Mouse (Mus musculus) kidney, embryonic 14.5 days (tissue): ENCODE measurements around the gene Zmiz1. TPM values are rescaled to one million over a fixed set of nuclear protein-coding genes. Genes with fewer than 3 reads are reported as not detected.

ENCODE experiments used
- ATAC-seq: fragments of 200-750 bp; cut with Nextera tagmentation; 2 replicates; pipeline ENCODE4 v1.8.0; 2017; ENCODE audit warnings: moderate number of reproducible peaks, mild to moderate bottlenecking, moderate TSS enrichment, moderate library complexity; ENCODE audit not compliant: low FRiP score, low TSS enrichment
- H3K27ac ChIP-seq: fragments of 300-500 bp; sonication (generic); 2 replicates; pipeline ENCODE4 v1.5.1; 2014; ENCODE audit warnings: low read depth, mild to moderate bottlenecking, low read length, moderate library complexity, mixed read lengths
- H3K27me3 ChIP-seq: fragments of 300-500 bp; sonication (generic); 2 replicates; pipeline ENCODE4 v1.6.1; 2014; ENCODE audit warnings: mild to moderate bottlenecking, low read length; ENCODE audit not compliant: control insufficient read depth, insufficient read depth
- H3K36me3 ChIP-seq: fragments of 300-500 bp; sonication (generic); 2 replicates; pipeline ENCODE4 v1.6.1; 2014; ENCODE audit warnings: low read length, mixed read lengths; ENCODE audit not compliant: control insufficient read depth, insufficient read depth
- H3K4me1 ChIP-seq: fragments of 300-500 bp; sonication (generic); 2 replicates; pipeline ENCODE4 v1.6.1; 2014; ENCODE audit warnings: low read length, mixed read lengths; ENCODE audit not compliant: control insufficient read depth, insufficient read depth
- H3K4me2 ChIP-seq: fragments of 300-500 bp; sonication (generic); replicated peaks from 2 replicates; pipeline ENCODE4 v1.6.1; 2014; ENCODE audit warnings: low read depth, mild to moderate bottlenecking, low read length
- H3K4me3 ChIP-seq: fragments of 300-500 bp; sonication (generic); 2 replicates; pipeline ENCODE4 v1.5.1; 2014; ENCODE audit warnings: mild to moderate bottlenecking, low read length
- H3K9ac ChIP-seq: fragments of 300-500 bp; sonication (generic); 2 replicates; pipeline ENCODE4 v1.6.1; 2014; ENCODE audit warnings: low read depth, mild to moderate bottlenecking, low read length, moderate library complexity
- H3K9me3 ChIP-seq: fragments of 300-500 bp; sonication (generic); 2 replicates; pipeline ENCODE4 v1.6.1; 2016; ENCODE audit warnings: low read length; ENCODE audit not compliant: control insufficient read depth
- WGBS: fragments of 180-500 bp; shearing (Covaris S2); extraction: QIAGEN DNeasy Blood & Tissue Kit; methylation state at CpG from one replicate; pipeline ENCODE4 v1.1.7; 2014; 5-methylcytosine and 5-hydroxymethylcytosine counted together
- polyA plus RNA-seq: library from polyadenylated mRNA; unstranded; fragments of >200 nt; fragmentation: Nextera tagmentation; extraction: Ambion mirVana; gene quantifications from 2 replicates; pipeline ENCODE4 v1.2.1, GENCODE M21; 2014

Zmiz1 gene
- polyA plus RNA-seq, 1 experiment from 2014 or later: 57.3 TPM

- H3K36me3 ChIP-seq: peaks cover 27% of the 10 kb centered on the region
- no peak overlapping the region for H3K4me2 ChIP-seq
- no peak for ATAC-seq
- 89% methylated on average over 2 of the region's 2 CpGs for WGBS
- no peak overlapping the region for H3K9ac ChIP-seq
- no peaks in the 10 kb centered on the region for H3K27me3 ChIP-seq
- H3K27ac ChIP-seq: no peak overlapping the region
- H3K4me3 ChIP-seq: no peak overlapping the region
- peaks cover 44% of the 10 kb centered on the region for H3K4me1 ChIP-seq
- no peaks in the 10 kb centered on the region for H3K9me3 ChIP-seq
Observed at GRCm38 (mm10) chr14:25602018-25602417, 143.0 kb downstream of the Zmiz1 start.

GRCm38 (mm10) chr14:25604395-25605142, 145.6 kb downstream of the Zmiz1 start:
- Histone ChIP-seq H3K4me3 (no peak overlapping the region), H3K27ac (peak overlapping the region; percentile 3; the same call in 1 of the 2 replicates), H3K4me2 (no peak overlapping the region), H3K9me3 (no peaks in the 10 kb centered on the region), H3K27me3 (no peaks in the 10 kb centered on the region), H3K4me1 (peaks cover 56% of the 10 kb centered on the region), H3K9ac (no peak overlapping the region), H3K36me3 (peaks cover 7% of the 10 kb centered on the region; the same call in 1 of the 2 replicates)
- WGBS: 22% methylated on average over 16 of the region's 18 CpGs
- no peak for ATAC-seq

GRCm38 (mm10) chr14:25606372-25607140, 147.6 kb downstream of the Zmiz1 start:
- WGBS: 1% methylated on average over 31 of the region's 31 CpGs
- Histone ChIP-seq H3K4me1 (peaks cover 70% of the 10 kb centered on the region), H3K9ac (peak overlapping the region; percentile 91), H3K27ac (peak overlapping the region; percentile 96), H3K36me3 (no peaks in the 10 kb centered on the region), H3K4me3 (peak overlapping the region; percentile 81), H3K4me2 (peak overlapping the region; percentile 98), H3K27me3 (no peaks in the 10 kb centered on the region), H3K9me3 (no peaks in the 10 kb centered on the region)
- peak; percentile 56 for ATAC-seq

GRCm38 (mm10) chr14:25607141-25607967, 148.4 kb downstream of the Zmiz1 start:
- ATAC-seq: peak; percentile 54
- H3K4me2 ChIP-seq: peak overlapping the region; percentile 98
- WGBS: under 1% methylated on average over 85 of the region's 103 CpGs

GRCm38 (mm10) chr14:25607968-25608491, 149.0 kb downstream of the Zmiz1 start:
- Histone ChIP-seq H3K27ac (peak overlapping the region; percentile 96), H3K36me3 (no peaks in the 10 kb centered on the region), H3K27me3 (no peaks in the 10 kb centered on the region), H3K4me2 (peak overlapping the region; percentile 98), H3K9me3 (no peaks in the 10 kb centered on the region), H3K9ac (peak overlapping the region; percentile 91), H3K4me1 (peaks cover 77% of the 10 kb centered on the region), H3K4me3 (peak overlapping the region; percentile 81)
- under 1% methylated on average over 31 of the region's 53 CpGs for WGBS
- peak; percentile 63 for ATAC-seq

More at GRCm38 (mm10) chr14:25607141-25607967, 148.4 kb downstream of the Zmiz1 start:
- Histone ChIP-seq H3K36me3 (no peaks in the 10 kb centered on the region), H3K9me3 (no peaks in the 10 kb centered on the region), H3K4me3 (peak overlapping the region; percentile 81), H3K4me1 (peaks cover 77% of the 10 kb centered on the region), H3K27ac (peak overlapping the region; percentile 96), H3K9ac (peak overlapping the region; percentile 91), H3K27me3 (no peaks in the 10 kb centered on the region)

- H3K4me1 ChIP-seq: peaks cover 72% of the 10 kb centered on the region
- peak overlapping the region; percentile 91 for H3K9ac ChIP-seq
- WGBS: 12% methylated on average over 4 of the region's 4 CpGs
- no peaks in the 10 kb centered on the region for H3K9me3 ChIP-seq
- H3K4me3 ChIP-seq: peak overlapping the region; percentile 81
- H3K27ac ChIP-seq: peak overlapping the region; percentile 96
- H3K4me2 ChIP-seq: peak overlapping the region; percentile 98
- H3K27me3 ChIP-seq: no peaks in the 10 kb centered on the region
- ATAC-seq: no peak
- H3K36me3 ChIP-seq: no peaks in the 10 kb centered on the region
Observed at GRCm38 (mm10) chr14:25608618-25609017, 149.6 kb downstream of the Zmiz1 start.

GRCm38 (mm10) chr14:25609355-25609754, 150.4 kb downstream of the Zmiz1 start:
- Histone ChIP-seq H3K36me3 (no peaks in the 10 kb centered on the region), H3K4me3 (no peak overlapping the region; the same call in 1 of the 2 replicates), H3K9me3 (no peaks in the 10 kb centered on the region), H3K27ac (peak overlapping the region; percentile 51; the same call in 1 of the 2 replicates), H3K27me3 (no peaks in the 10 kb centered on the region), H3K4me2 (peak overlapping the region; percentile 15; the same call in 1 of the 2 replicates), H3K4me1 (peaks cover 65% of the 10 kb centered on the region), H3K9ac (no peak overlapping the region)
- WGBS: 67% methylated on average over 7 of the region's 7 CpGs
- no peak for ATAC-seq

GRCm38 (mm10) chr14:25610396-25611158, 151.6 kb downstream of the Zmiz1 start:
- WGBS: 48% methylated on average over 14 of the region's 14 CpGs
- Histone ChIP-seq H3K36me3 (no peaks in the 10 kb centered on the region), H3K27me3 (no peaks in the 10 kb centered on the region), H3K4me1 (peaks cover 62% of the 10 kb centered on the region), H3K4me3 (no peak overlapping the region), H3K4me2 (peak overlapping the region; percentile 12; the same call in 1 of the 2 replicates), H3K9me3 (no peaks in the 10 kb centered on the region), H3K9ac (0 out of 2 replicates have a peak overlapping the region, but pooled peaks have one; percentile 20), H3K27ac (peak overlapping the region; percentile 47; the same call in 1 of the 2 replicates)
- no peak for ATAC-seq
